Mouse (Mus musculus): ENCODE measurements around the gene Pakap.

Gene Pakap

GRCm38 (mm10) chr4:57895140-57895539 lies 327.2 kb downstream of the Pakap start:
- no peak for DNase-seq (ENCODE audit: extremely low read depth, insufficient read length, low spot score)

- DNase-seq (ENCODE audit: extremely low read depth, insufficient read length, low spot score), result no peak
Measured at GRCm38 (mm10) chr4:57895902-57896301, 327.9 kb downstream of the Pakap start.

- DNase-seq (ENCODE audit: extremely low read depth, insufficient read length, low spot score), result no peak
Measured at GRCm38 (mm10) chr4:57896631-57897030, 328.7 kb downstream of the Pakap start.

- DNase-seq (ENCODE audit: extremely low read depth, insufficient read length, low spot score), result no peak
Measured at GRCm38 (mm10) chr4:57901210-57901609, 333.2 kb downstream of the Pakap start.

- no peak for DNase-seq (ENCODE audit: extremely low read depth, insufficient read length, low spot score)
Measured at GRCm38 (mm10) chr4:57902619-57903018, 334.6 kb downstream of the Pakap start.

- no peak for DNase-seq (ENCODE audit: extremely low read depth, insufficient read length, low spot score)
Measured at GRCm38 (mm10) chr4:57904211-57904610, 336.2 kb downstream of the Pakap start.

GRCm38 (mm10) chr4:57904638-57905037 lies 336.7 kb downstream of the Pakap start:
- DNase-seq (ENCODE audit: extremely low read depth, insufficient read length, low spot score), result no peak

- DNase-seq (ENCODE audit: extremely low read depth, insufficient read length, low spot score), result no peak
Measured at GRCm38 (mm10) chr4:57906708-57907107, 338.7 kb downstream of the Pakap start.

GRCm38 (mm10) chr4:57908860-57909259 lies 340.9 kb downstream of the Pakap start:
- no peak for DNase-seq (ENCODE audit: extremely low read depth, insufficient read length, low spot score)

- DNase-seq (ENCODE audit: extremely low read depth, insufficient read length, low spot score), result no peak
Measured at GRCm38 (mm10) chr4:57913021-57913420, 345.0 kb downstream of the Pakap start.

- DNase-seq (ENCODE audit: extremely low read depth, insufficient read length, low spot score), result no peak
Measured at GRCm38 (mm10) chr4:57914193-57915190, 346.5 kb downstream of the Pakap start.

GRCm38 (mm10) chr4:57915216-57915965 lies 347.4 kb downstream of the Pakap start:
- no peak for DNase-seq (ENCODE audit: extremely low read depth, insufficient read length, low spot score)

GRCm38 (mm10) chr4:57916201-57916661 lies 348.3 kb downstream of the Pakap start, which contains the start of gene D630039A03Rik:
Gene D630039A03Rik (minus strand): TSS chr4:57916297.
- DNase-seq (ENCODE audit: extremely low read depth, insufficient read length, low spot score), result no peak

GRCm38 (mm10) chr4:57916711-57917110 lies 348.7 kb downstream of the Pakap start:
- no peak for DNase-seq (ENCODE audit: extremely low read depth, insufficient read length, low spot score)

GRCm38 (mm10) chr4:57919494-57920423 lies 351.8 kb downstream of the Pakap start:
- DNase-seq (ENCODE audit: extremely low read depth, insufficient read length, low spot score), result peak; percentile 28

GRCm38 (mm10) chr4:57920522-57920921 lies 352.5 kb downstream of the Pakap start:
- DNase-seq (ENCODE audit: extremely low read depth, insufficient read length, low spot score), result no peak

- no peak for DNase-seq (ENCODE audit: extremely low read depth, insufficient read length, low spot score)
Measured at GRCm38 (mm10) chr4:57922171-57922570, 354.2 kb downstream of the Pakap start.

- DNase-seq (ENCODE audit: extremely low read depth, insufficient read length, low spot score), result no peak
Measured at GRCm38 (mm10) chr4:57924556-57925071, 356.6 kb downstream of the Pakap start.

- DNase-seq (ENCODE audit: extremely low read depth, insufficient read length, low spot score), result peak; percentile 36
Measured at GRCm38 (mm10) chr4:57927464-57928205, 359.7 kb downstream of the Pakap start.
